Mouse (Mus musculus) layer of hippocampus, adult 18-20 months (tissue): ENCODE data around the gene Smn1. TPM values are rescaled to one million over a fixed set of nuclear protein-coding genes. Genes with fewer than 3 reads are reported as not detected.

Experiments used
- total RNA-seq, 2 experiments: library from RNA; stranded (reverse); gene quantifications; 2 replicates each; pipeline ENCODE4 v1.2.3; 2021

Gene Smn1
- total RNA-seq, 2 experiments from 2014 or later: 33.6 to 42.6 TPM

Other genes starting within 250 kb of the Smn1 start
- gene Cartpt, start 223.8 kb upstream of the Smn1 start, total RNA-seq: 1 to 10 TPM; 2.7 to 2.9 TPM
- gene Mccc2, start 109.2 kb upstream of the Smn1 start, total RNA-seq: 10 to 100 TPM; 25.2 to 30.6 TPM
- 10 to 100 TPM; 30.5 to 41.7 TPM for gene Bdp1, start 20.8 kb upstream of the Smn1 start, total RNA-seq
- 10 to 100 TPM; 11.5 to 14.9 TPM for gene Serf1, start 16.8 kb upstream of the Smn1 start, total RNA-seq
- gene Naip2, start 77.2 kb downstream of the Smn1 start, total RNA-seq: under 1 TPM; 0.48 to 0.59 TPM
- under 1 TPM; 0.23 to 0.42 TPM for gene Naip5, start 121.5 kb downstream of the Smn1 start, total RNA-seq
- under 1 TPM; 0.20 to 0.22 TPM for gene Naip6, start 192.8 kb downstream of the Smn1 start, total RNA-seq